Mouse (Mus musculus): ENCODE measurements around the gene Olfr373.
"Not testable (repeated sequence)": the region's sequence is repeated elsewhere in the genome, so short reads cannot be mapped to it uniquely, and the experiment has no call there.

DNA sequence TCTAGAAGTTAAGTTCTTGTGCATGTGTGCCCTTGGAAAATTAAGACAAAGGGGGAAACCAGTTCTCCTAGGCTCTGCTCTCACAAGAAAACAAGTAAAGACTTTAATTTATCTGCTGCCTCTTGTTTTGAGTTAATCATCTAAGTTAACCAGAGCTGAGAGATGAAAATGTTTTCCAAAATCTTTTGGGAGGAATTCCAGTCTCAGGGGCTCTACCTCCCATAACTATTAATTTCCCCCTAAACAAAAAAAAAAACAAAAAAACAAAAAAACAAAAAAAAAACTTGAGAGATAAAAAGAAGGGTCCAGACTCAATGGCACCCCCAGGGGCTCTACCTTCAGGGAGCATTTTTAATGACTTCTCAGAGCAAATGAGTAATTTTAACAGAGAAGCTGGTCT, at the start of gene Olfr373:
- not testable (repeated sequence) for TF ChIP-seq MAX (IDR thresholded peaks at IDR 0.05); CTCF (IDR thresholded peaks at IDR 0.05; ENCODE audit: control insufficient read depth, insufficient read depth, insufficient read length); MYOG (IDR thresholded peaks at IDR 0.05; ENCODE audit: control insufficient read depth, extremely low read depth, insufficient read length); MYOD1 (IDR thresholded peaks at IDR 0.05; ENCODE audit: control insufficient read depth, insufficient read length, low read depth); CEBPB (IDR thresholded peaks at IDR 0.05; ENCODE audit: low read depth); USF1 (IDR thresholded peaks at IDR 0.05; ENCODE audit: low read depth); FOSL1 (IDR thresholded peaks at IDR 0.05; ENCODE audit: insufficient read depth, low read length, poor library complexity, severe bottlenecking)

All from C2C12 (cell line).